Mouse (Mus musculus) lung, postnatal 0 days (tissue): ENCODE measurements around the gene Mindy4.

Source experiments
- CTCF ChIP-seq: IDR thresholded peaks from 2 replicates; pipeline ENCODE4 v1.5.1; 2016; ENCODE audit warnings: antibody characterized with exemption, mild to moderate bottlenecking
- EP300 ChIP-seq: IDR thresholded peaks from 2 replicates; pipeline ENCODE4 v1.6.1; 2016; ENCODE audit warnings: antibody characterized with exemption, mild to moderate bottlenecking, control low read depth

DNA sequence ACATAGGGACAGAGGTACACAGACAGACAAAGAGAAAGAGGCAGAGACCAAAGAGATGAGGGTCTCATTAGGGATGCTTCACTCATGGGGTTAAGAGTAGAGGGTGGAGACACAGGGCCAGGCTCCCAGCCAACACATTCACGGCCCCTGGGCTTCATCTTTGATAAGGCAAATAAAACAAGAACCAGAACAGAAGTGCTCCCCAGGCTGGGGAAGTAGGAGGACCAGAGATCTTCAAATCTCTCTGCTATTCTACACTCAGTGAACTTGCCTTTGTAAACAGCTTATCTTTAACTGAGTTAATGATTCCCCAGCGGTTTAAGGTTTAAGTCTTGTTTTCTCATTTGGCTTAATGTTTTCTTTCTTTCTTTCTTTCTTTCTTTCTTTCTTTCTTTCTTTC, 27.7 kb upstream of the Mindy4 start:
- no peak for TF ChIP-seq CTCF
- TF ChIP-seq EP300, result no peak
